Mouse (Mus musculus) cortical plate, adult 2 months (tissue): Measurements from ENCODE around the gene Prkce. TPM values are rescaled to one million over a fixed set of nuclear protein-coding genes. Genes with fewer than 3 reads are reported as not detected.

Experiments
- H3K27ac ChIP-seq: fragments of 200-500 bp; 2 replicates; pipeline ENCODE4 v1.5.1; 2012; ENCODE audit warnings: low read length, control low read depth, inconsistent platforms; ENCODE audit not compliant: insufficient read depth
- H3K4me1 ChIP-seq: fragments of 200-500 bp; 2 replicates; pipeline ENCODE4 v1.6.1; 2011; ENCODE audit warnings: low read length; ENCODE audit not compliant: control insufficient read depth, insufficient read depth
- H3K4me3 ChIP-seq: fragments of 200-500 bp; 2 replicates; pipeline ENCODE4 v1.5.1; 2011; ENCODE audit warnings: mild to moderate bottlenecking, low read length, control low read depth; ENCODE audit not compliant: insufficient read depth
- CTCF ChIP-seq: fragments of 200-500 bp; IDR thresholded peaks from 2 replicates; pipeline ENCODE4 v1.5.1; 2011; ENCODE audit warnings: mild to moderate bottlenecking, control low read depth, low read length; ENCODE audit not compliant: insufficient read depth; ENCODE audit errors: extremely low read depth
- POLR2A ChIP-seq: fragments of 200-500 bp; IDR thresholded peaks from 2 replicates; pipeline ENCODE4 v1.6.1; 2011; ENCODE audit warnings: mild to moderate bottlenecking, low read length, control low read depth; ENCODE audit not compliant: insufficient read depth; ENCODE audit errors: extremely low read depth
- polyA plus RNA-seq: library from polyadenylated mRNA; depleted of rRNA; stranded (reverse); fragments of >200 nt; gene quantifications from 2 replicates; pipeline ENCODE4 v1.2.3, GENCODE M21; 2012; rRNA removed

Prkce gene
- polyA plus RNA-seq, 1 experiment = 83.7 TPM

DNA sequence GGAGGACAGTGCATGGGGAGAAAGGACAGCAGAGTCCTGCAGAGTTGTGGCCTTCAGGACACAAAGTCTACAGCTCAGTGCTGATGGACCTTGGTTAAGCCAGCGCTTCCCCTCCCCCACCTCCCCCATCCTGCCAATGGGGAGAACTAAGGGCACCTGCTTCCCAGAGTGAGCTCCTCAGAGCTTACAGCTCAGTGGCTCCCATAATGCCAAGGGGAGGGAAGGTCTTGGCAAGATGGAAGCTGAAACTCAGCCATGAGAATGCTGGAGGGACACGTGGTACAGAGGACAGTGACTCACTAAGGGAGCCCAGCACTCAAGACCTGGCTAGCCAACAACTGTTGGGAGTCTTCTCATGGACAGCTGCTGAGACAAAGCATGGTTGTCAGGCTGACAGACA is 530.2 kb downstream of the Prkce start:
- Histone ChIP-seq H3K27ac (no peak overlapping the region), H3K4me3 (no peak overlapping the region), H3K4me1 (no peaks in the 10 kb centered on the region)
- TF ChIP-seq CTCF = no peak
- no peak for TF ChIP-seq POLR2A

DNA sequence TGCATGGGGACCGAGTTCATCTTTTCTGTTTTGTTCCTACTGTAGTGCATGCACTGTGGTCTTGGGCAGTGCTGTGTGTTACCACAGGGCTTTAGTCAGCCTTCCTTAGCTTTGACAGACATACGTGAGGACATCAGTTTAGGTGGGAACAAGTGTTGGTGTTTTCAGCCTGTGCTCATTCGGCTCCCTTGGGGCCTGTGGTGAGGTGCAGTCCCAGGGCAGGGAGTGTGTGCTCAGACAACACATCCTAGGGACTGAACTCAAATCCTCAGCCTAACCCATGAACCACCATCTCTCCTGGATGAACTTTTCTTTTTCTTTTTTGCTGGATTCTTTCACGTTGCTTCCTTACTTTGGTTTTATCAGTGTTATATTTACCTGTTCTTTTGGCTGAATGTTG is 535.8 kb downstream of the Prkce start:
- H3K4me3 ChIP-seq = no peak overlapping the region
- H3K4me1 ChIP-seq = no peaks in the 10 kb centered on the region
- no peak for TF ChIP-seq CTCF
- no peak for TF ChIP-seq POLR2A
- H3K27ac ChIP-seq = no peak overlapping the region

DNA sequence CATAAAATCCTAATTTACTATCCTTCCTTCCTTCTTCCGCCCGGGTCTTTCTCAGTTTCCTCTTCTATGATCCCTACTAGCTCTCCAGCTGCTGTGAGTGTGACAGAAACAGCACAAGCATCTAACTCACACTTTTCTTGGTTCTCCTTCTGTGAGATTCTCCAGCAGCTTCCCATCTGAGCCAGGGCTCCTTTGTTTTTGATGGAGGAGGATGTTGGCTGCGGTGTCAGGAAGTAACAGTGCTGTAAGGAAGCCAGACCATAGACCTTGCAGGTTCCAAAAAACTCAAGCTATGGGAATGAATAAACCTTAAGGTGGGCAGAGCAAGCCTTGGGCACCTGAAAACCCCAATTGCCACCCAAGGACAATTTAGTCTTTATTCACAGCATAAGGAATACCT is 537.7 kb downstream of the Prkce start:
- TF ChIP-seq CTCF (no peak), POLR2A (no peak)
- H3K27ac ChIP-seq = no peak overlapping the region
- no peak overlapping the region for H3K4me3 ChIP-seq
- no peaks in the 10 kb centered on the region for H3K4me1 ChIP-seq

DNA sequence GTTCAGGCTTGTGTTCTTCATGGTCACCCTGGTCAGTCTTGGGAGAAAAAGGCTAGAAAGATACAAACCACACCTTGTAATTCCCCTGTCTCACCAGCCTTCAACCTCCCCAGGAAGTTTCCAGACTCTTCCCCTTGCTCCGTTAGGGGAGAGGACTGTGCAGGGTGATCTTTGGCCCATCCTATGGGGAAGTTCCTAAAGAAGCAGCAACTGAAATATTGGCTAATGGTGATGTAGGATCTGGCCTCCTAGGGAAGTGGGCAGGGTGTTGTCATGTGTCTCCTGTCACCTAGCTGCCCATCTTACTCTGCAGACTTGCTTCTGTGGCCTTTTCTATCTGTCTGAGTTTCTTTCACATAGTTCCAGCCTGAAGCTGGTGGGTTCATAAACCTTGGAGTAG is 538.9 kb downstream of the Prkce start:
- TF ChIP-seq CTCF (no peak), POLR2A (no peak)
- Histone ChIP-seq H3K4me1 (no peaks in the 10 kb centered on the region), H3K27ac (no peak overlapping the region), H3K4me3 (no peak overlapping the region)

Other genes starting within 250 kb of the Prkce start
- 6.9 and 7.0 TPM in 2 replicates for gene Srbd1, start 22.6 kb upstream of the Prkce start, polyA plus RNA-seq